Mouse (Mus musculus) brain, embryonic 18.5 days (tissue): ENCODE data around the gene Pip4k2b.
"Not testable (repeated sequence)": the region's sequence is repeated elsewhere in the genome, so short reads cannot be mapped to it uniquely, and the experiment has no call there.

Experiments used
- DNase-seq: peaks from one replicate; pipeline ENCODE4 v3.0.0-alpha.2; 2012; ENCODE audit warnings: low read depth, low spot score

The Pip4k2b gene

DNA sequence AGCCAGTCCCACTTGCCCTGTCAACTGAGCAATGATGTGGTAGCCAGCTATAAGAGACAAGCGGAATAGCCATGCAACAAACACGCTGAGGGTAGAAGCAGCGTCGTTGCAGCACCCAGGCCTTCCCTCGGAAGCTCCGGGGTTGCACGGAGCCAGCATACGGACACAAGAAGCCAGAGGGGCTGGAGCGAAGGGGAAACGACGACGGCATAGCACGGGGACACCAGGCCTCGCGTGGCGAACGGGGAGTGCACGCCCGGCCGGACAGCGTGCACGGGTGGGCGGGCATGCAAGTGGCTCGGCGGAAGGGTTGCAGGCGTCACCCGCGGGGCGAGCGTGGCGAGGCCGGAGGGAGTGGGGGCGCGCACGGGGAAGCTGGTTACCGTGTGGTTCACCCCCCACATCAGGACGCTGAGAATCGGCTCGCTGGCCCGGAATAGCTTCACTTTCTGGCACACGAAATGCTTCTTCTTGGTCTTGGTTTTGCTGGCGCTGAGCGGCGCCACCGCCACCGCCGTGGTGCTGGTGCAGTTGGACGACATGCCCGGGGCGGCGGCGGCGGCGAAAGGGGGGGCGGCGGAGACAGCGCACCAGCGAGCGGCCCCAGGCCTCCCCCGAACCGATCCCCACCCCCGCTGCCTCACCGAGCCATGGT is at the start of gene Pip4k2b:
Pip4k2b (minus strand) TSS at position 642 of the 655 bp plus-strand sequence.
- DNase-seq, result peak; percentile 28

DNA sequence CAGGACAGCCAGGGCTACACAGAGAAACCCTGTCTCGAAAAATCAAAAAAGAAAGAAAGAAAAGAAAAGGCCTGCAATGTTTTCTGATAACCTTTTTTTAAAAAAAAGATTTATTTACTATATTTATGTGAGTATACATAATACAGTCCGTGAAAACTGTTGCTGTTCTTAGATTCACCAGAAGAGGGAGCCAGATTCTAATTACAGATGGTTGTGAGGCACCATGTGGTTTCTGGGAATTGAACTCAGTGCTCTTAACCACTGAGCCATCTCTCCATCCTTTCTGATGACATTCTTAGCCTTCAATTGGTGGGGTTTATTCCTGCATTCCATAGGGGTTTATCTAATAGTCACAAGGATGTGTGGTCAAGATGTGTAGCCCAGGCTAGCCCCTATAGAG is 48.7 kb upstream of the Pip4k2b start:
- DNase-seq, result no peak

- DNase-seq, result not testable (repeated sequence)
Observed at GRCm38 (mm10) chr11:97790778-97791438, 46.4 kb upstream of the Pip4k2b start.

DNA sequence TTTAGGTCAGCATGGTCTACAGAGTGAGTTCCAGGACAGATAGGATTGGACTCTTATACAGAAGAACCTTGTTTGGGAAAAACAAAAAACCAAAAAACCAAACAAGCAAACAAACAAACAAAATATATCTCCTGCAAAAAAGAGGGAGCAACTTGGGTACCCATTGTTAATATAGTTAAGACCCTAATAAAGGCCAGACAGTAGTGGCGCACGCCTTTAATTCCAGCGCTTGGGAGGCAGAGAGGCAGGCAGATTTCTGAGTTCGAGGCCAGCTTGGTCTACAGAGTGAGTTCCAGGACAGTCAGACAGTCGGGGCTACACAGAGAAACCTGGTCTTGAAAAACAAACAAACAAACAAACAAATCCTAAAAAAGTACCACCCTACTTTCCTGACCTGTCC is 45.2 kb upstream of the Pip4k2b start:
- DNase-seq, result no peak

DNA sequence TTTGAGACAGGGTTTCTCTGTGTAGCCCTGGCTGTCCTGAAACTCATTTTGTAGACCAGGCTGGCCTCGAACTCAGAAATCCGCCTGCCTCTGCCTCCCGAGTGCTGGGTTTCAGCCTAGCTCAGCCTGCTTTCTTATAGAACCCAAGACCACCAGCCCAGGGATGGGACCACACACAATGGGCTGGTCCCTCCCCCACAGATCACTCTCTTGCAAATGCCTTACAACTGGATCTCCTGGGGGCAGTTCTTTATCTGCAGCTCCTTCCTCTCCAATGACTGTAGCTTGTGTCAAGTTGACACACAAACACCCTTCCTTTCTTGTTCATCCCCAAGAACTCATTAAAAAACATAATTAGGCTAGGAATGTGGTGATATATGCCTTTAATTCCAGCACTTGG is 43.5 kb upstream of the Pip4k2b start:
- DNase-seq, result no peak

DNA sequence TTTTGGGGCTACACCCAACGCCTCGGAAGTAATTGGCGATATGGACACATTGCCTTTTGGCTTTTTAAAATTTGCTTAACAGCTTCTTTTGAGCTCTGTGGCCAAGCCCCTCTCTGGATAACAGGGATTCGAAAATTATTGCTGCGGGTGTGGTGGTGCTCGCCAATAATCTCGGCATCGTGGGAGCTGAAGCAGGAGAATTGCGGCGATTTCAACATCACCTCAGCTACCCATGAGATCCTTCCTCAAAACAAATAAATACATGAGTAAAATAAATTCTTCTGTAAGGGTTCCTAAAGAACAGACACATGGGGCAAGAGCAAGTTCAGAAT is 38.0 kb upstream of the Pip4k2b start:
- DNase-seq, result no peak

- DNase-seq, result peak; percentile 97
Observed at GRCm38 (mm10) chr11:97781832-97782563, 37.5 kb upstream of the Pip4k2b start, which contains the start of gene Rpl23. TSS of gene Rpl23 (minus strand) at chr11:97782437.

DNA sequence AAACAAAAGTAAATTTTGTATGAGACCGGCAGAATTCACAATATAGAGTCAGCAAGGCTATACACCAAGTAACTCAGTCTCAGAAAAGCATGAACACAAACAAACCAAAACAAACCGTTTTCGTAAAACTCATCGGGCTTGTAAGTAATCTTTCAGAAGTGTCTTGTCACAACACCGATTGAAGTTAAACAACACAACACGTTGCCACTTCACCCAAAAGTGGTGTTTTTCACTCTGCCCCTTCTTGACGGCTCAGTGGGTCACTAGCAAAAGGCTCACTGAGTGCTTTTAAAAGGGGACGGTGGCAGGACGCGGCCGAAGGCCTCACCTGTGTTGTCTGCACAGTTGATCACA is 37.0 kb upstream of the Pip4k2b start:
- DNase-seq, result no peak

DNA sequence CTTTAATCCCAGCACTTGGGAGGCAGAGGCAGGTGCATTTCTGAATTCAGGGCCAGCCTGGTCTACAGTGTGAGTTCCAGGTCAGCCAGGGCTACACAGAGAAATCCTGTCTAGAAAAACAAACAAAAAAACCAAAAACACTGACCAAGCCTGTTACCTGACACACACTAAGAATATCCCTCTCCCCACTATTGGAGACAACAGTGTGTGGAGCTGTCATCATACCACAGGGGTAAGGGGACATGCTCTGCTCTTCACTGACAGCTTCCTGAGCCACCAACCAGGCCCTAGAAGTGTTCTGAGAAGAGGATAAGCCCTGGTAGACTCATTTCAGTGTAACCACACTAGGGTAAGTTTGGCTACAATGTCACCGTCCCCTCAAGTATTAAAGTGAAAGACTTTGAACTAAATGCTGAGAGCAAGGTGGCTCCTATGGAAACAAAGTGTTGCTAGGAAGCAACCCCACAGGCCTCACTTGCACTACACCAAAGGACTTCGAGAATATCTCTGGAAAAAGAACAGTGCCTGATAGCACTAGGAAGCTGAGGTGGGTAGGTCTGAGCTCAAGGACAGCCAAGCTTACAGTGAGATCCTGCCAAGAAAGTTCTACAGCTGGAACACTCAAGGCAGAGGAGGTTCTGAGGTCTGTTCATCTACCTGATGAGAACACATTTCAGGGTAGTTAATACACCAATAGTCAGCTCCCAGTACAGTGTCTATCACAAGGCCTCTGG is 35.6 kb upstream of the Pip4k2b start:
- DNase-seq, result no peak

DNA sequence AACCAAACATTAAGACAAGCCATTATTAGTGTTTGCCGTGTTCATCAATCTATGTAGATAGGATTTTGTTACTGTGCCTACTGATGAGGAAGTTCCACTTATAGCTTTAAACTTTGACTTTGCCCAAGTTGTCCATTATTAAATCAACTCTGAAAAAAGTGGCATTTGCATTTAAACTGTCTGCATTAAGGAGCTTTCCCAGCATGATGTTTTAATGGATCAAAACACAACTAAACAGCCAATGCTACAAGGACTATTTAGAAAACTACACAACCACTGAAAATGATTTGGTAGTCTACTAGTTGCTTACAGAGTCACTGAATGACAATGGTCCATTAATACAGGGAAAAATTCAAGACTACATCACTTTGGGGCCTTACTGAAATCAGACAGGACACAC is 34.4 kb upstream of the Pip4k2b start:
- no peak for DNase-seq

GRCm38 (mm10) chr11:97777129-97777529 is 32.6 kb upstream of the Pip4k2b start:
- no peak for DNase-seq

DNA sequence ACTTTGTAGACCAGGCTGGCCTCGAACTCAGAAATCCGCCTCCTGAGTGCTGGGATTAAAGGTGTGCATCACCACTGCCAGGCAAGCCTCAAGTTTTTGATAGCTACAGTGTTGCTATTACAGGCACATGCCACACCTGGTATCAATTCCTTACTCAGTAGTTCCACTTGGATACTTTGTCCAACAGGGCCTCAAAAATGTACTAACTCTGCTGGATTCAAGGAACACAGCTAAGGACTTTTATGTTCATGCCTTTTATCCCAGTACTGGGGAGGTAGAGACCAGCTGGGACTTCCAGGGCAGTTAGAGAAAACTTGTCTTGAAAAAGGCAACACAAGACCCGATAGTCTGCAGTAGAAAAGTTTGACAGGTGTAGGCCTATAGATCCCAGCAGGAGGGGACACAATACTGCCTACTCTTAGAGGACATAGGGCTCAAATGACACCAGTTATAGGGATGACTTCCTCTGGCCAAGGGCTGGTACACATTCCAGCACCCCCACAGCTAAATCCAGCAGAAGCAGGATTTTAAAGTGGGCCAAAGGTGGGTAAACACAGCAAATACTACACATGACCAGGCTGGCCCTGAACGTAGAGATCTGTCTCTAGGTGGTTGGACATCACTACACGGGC is 32.1 kb upstream of the Pip4k2b start:
- DNase-seq, result no peak

GRCm38 (mm10) chr11:97775808-97776496 is 31.4 kb upstream of the Pip4k2b start, which contains the start of gene 1700001P01Rik:
TSS of gene 1700001P01Rik (minus strand) at chr11:97775918.
- DNase-seq, result no peak

GRCm38 (mm10) chr11:97775186-97775585 is 30.7 kb upstream of the Pip4k2b start:
- no peak for DNase-seq

DNA sequence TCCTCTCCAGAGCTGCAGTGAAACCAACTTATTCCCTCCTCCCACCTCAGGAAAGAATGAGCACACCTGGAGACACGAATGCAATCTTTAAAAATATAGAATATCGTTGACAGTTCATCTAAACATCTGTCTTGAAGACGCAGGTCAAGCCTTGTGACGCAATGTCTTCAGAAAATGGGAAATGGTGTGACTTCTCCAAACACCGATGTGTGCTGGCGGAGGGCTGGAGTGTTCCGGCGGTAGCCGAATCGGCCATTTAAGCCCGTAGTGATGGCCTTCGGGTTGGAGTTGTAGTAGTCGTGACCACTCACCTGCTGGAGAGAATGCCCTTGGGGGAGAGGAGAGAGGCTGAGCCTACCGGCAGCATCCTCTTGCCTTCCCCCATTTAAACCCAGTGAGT is 26.9 kb upstream of the Pip4k2b start:
- no peak for DNase-seq

GRCm38 (mm10) chr11:97769704-97770103 is 25.2 kb upstream of the Pip4k2b start:
- no peak for DNase-seq

- peak; percentile 91 for DNase-seq
Observed at GRCm38 (mm10) chr11:97766154-97766881, 21.8 kb upstream of the Pip4k2b start, which contains the start of gene Cwc25. TSS of gene Cwc25 (minus strand) at chr11:97766556.

GRCm38 (mm10) chr11:97761638-97762037 is 17.1 kb upstream of the Pip4k2b start:
- DNase-seq, result no peak

DNA sequence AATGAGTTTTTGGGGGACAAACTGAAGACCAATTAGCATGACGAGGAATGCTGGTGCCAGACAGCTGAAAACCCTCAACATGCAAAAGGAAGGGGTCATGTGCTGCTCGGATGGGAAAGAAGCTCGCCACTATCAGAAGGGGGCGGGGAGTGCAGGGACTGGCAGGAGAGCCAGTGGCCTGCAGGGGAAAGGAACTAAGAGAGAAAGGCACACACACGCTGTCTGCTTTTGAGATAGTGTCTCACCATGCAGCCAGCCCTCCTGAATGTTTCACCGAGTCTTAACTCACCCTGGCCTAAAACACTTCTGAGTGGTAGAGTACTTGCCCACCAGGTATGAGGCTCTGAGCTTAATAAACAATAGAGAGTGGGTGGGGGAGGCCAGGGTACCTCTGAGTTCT is 14.4 kb upstream of the Pip4k2b start:
- no peak for DNase-seq

GRCm38 (mm10) chr11:97758125-97758524 is 13.6 kb upstream of the Pip4k2b start:
- no peak for DNase-seq
